Mouse (Mus musculus) urinary bladder, postnatal 4 days (tissue): ENCODE measurements around the gene Grhpr.
"Not testable (repeated sequence)": the region's sequence is repeated elsewhere in the genome, so short reads cannot be mapped to it uniquely, and the experiment has no call there.

Experiments
- DNase-seq, 2 experiments: peaks; one replicate each; pipeline ENCODE4 v3.0.0; 2021 to 2022; ENCODE audit warnings: low spot score in 2 of 2

Gene Grhpr

GRCm38 (mm10) chr4:44974331-44974730 lies 6.9 kb upstream of the Grhpr start:
- DNase-seq = no peak

DNA sequence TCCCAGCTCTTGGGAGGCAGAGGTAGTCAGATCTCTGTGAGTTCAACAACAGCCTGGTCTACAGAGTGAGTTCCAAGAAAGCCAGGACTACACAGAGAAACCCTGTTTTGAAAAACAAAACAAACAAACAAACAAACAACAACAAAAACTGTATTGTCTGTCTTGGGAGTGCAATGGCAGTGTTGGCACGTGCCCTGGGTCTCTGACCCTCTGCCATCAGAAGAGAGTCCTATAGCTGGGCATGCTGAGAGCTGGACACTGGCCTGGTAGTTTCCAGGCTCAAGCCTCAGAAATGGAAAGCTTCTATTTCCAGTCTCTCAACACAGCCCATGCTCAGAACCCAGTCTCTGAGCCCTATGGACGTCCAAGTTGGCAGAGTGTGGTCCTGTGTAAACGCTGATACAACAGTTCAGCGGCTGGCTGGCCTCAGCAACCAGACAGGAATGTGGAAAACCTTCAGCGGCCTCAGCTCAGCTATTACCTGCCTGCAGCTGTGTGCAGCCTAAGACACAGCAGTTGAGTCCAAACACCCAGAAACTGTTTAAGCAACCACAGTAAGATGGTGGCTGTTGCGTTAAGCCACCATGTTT lies 5.1 kb upstream of the Grhpr start:
- no peak for DNase-seq

GRCm38 (mm10) chr4:44976921-44977710 lies 4.1 kb upstream of the Grhpr start:
- no peak for DNase-seq

GRCm38 (mm10) chr4:44978175-44978574 lies 3.0 kb upstream of the Grhpr start:
- DNase-seq = no peak

DNA sequence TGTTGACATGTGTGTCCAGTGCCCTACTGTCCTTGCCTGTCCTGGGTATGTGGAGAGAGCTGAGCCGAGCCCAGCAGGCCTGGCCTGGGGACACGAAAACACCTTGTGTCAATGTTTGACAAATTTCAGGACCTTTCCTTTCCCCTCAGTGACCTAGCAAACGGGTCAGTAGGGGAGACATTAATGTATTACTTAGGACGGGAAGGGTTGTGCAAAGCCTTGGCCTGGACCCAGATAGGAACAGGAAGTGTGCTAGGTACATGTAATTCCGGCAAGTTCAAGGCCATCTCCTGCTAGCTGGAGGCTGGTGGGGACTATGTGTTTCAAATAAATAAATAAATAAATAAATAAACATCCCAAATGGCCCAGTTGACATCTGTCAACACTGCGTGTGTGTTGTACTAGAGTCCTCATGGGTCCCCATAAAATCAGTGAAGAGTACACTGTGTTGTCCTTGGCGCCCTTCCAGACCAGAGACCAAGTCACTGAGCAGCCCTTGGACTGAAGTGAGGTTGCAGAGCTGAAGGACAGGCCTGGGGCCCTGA lies 1.3 kb upstream of the Grhpr start:
- DNase-seq = no peak

GRCm38 (mm10) chr4:44981974-44982287 lies 736 bp downstream of the Grhpr start:
- no peak for DNase-seq

DNA sequence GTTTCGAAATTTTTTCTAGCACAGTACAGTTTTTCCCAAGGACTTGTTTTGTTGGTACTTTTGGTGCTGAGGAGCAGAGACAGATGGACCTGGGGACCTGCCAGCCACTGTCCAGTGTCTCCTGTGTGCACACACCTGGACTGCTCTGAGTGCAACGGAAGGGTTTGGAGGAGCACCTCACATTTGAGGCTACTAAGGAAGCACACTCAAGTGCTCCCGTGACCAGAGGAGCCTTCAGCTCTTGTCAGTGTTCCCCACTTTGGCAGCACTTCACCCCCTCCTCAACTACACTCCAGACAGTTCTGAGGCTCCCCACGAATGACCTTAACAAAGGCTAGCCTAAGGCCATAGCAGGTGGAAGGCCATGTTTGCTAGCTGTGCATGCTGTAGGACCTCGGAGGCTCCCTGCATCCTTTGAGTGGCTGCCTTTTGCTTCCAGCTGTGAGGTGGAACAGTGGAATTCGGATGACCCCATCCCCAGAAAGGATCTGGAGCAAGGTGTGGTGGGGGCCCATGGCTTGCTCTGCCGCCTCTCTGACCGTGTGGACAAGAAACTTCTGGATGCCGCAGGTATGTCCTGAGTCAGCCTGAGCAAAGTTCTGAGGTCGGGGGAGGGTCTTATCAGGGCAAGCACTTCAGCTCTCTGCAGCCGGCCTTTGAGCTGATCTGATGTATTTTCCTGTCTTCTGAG lies 1.4 kb downstream of the Grhpr start:
- DNase-seq = no peak

- no peak for DNase-seq
These were observed 2.0 kb downstream of the Grhpr start for GRCm38 (mm10) chr4:44983131-44983740.

- no peak for DNase-seq
These were observed 9.4 kb downstream of the Grhpr start for GRCm38 (mm10) chr4:44990560-44990959.

GRCm38 (mm10) chr4:44992330-44992729 lies 11.1 kb downstream of the Grhpr start:
- DNase-seq = not testable (repeated sequence)

DNA sequence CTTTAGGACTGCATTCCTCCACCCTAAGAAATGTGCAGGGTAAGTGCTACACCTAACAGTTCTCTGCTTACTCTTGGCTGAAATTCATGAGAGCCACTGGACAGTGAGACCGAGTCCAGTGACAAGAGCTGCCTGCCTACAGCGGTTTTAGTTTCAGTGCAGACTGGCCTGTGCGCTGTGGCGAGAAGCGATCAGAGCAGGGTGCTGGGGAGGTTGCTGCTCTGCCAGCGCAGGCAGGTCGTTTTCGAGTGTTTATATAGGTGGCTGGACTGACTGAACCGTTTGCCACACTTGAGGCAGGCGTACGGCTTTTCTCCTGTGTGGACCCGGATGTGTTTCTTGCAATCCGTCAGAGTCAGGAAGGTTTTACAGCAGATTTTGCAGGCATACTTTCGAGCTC lies 12.0 kb downstream of the Grhpr start:
- DNase-seq = not testable (repeated sequence)

DNA sequence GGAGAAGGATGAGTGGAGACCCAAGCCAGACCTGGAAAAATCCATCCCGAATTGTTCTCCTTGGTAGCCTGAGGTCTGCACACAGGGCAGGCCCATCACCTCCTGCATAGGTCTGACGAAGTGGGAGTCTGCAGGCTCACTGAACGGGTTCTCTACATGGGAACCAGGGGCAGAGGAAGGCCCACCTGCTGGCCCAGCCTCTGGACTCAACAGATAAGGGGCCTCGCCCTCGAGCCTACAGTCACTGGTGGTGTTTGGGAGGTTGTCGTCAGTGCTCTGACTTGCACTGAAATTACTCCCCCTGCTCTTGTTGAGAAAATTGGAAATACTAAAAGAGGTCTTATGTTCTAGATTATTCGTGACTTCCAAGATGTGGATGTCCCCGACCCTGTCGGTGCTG lies 12.7 kb downstream of the Grhpr start:
- DNase-seq = no peak

DNA sequence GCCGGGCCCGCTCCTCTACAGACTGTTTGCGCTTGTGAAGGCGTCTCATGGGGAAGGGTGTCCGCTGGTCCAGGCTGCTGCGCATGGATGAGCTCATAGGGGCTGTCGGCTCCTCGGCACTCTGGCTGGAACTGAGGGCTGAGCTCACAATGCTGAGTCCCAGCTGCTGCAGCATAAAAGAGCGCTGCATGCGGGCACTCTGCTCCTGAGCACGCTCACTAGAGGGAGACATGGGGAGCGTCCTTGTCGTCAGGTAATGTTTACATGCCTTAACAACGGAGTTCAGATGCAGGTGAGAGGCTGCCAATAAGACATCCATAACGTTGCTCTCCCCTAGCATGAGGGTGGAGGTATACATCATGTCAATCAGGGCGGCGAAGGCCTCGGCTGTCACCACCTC lies 13.6 kb downstream of the Grhpr start:
- DNase-seq = no peak

DNA sequence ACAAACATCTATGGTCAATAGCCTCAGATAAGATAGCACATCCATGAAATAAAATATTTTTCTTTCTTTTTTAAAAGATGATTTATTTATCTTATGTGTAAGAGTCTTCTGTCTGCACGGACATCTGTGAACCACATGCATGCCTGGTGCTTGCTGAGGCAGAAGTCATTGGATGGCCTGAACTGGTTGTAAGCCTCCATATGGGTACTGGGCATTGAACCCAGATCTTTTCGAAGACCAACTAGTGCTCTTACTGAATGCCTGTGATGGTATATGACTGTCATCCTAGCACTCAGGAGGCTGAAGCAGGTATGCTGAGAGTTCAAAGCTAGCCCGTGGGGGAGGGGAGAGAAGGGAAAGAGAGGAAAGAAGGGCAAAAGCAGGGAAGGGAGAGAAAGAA lies 16.9 kb downstream of the Grhpr start:
- no peak for DNase-seq

DNA sequence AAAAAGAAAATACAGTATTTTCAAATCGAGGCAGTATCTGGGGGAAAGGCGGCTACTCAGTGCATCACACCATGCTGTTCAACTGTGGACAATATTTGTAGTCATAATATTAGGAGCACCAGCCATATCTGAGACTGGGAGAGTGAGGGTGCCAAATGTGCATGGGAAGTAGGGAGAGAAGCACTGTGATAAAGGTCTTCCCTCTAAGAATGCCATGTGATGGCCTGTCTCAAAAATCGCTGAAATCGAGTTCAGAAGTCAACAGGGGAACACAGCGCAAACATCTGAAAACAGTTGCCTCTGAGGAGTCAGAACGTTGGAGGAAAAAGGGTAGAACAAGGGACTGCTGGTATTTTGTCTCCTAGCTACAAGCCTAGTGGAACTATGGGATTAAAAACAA lies 18.8 kb downstream of the Grhpr start:
- DNase-seq = no peak

GRCm38 (mm10) chr4:45005452-45005851 lies 24.3 kb downstream of the Grhpr start:
- no peak for DNase-seq

- no peak for DNase-seq
These were observed 29.7 kb downstream of the Grhpr start for GRCm38 (mm10) chr4:45010806-45011415.

DNA sequence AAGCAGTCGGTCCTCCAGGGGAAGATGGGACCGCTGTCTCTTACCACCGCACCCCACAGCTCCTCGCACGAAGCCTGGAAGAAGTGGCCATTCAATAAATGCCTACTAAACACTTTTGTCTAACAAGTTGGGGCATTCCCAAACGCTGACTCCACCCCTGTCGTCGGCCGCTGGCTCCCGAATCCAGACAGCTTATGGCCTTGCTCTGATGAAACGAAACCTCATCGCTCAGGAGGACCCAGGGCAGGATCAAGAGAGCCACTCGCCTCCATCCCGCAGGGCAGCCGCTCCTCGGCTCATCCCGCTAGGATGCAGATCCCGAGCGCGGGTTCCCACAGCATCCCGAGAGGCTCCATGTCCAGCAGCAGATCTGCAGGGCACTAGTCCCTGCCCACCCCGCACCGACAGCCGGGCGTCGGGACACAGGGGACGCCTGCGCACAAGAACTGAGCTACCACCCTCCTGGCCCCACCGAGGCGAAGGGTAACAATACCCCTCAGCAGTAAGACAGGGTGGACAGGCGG lies 30.4 kb downstream of the Grhpr start:
- peak; percentile 62 to 70 for DNase-seq

DNA sequence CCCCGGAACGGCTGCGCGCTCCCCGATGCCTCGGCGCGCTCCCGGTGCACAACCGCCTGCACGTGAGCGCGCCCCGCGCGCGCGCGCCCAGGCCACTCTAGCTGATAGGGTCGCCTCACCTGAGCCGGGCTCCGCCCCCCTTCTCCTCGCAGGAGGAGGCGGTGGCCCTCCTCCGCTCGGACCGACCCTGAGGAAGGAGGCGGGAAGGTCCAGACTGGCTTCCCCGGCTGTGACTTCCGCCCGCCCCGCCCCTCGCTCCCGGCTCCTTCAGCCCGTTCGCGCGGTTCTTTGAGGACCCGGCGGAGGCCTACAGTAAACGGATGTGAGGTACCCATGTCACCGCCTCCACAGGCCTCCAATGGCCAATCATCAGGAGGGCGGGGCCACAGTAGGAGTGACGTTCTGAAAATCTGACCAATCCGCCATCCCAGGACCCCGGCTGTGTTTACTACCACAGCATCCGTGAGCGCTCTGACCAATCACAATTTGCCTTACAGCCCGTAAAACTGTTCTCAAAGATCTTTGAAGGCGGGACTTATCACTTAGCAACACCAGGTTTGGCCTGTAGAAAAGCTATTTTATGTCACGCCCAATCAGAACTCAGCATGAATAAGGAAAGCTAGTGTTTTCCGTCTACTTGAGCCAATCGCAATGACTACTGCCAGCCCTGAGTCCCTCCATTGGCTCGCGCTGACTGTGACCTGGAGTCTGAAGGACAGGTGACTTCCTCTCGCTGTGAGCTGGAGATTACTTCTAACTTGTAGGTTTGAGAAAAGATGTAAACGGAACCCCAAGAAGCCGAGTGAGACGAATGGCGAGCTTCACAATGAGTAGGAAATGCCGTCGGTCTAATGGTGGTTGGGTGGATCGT lies 31.1 kb downstream of the Grhpr start, which contains the start of gene Zbtb5:
Gene Zbtb5 (minus strand): TSS at position 308 of the 871 bp plus-strand sequence.
- DNase-seq = peak; percentile 99

DNA sequence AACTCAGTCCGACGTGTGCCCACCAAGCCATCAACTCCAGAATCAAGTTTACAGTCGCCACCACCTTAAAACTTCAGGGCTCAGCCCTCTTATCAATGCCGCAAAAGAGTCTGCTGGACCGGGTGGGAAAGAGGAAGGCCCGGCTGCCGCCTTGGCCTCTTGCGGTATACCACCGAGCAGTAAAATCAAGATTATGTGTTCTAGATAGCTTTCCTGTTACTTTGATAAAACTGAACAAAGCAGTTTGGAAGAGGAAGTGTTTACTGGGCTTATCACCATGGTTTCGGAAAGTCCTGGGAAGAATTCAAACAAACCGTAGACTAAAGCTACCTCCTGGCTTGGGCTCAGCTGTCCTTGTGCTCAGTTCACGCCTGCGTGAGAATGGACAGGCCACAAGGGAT lies 31.8 kb downstream of the Grhpr start:
- no peak for DNase-seq

DNA sequence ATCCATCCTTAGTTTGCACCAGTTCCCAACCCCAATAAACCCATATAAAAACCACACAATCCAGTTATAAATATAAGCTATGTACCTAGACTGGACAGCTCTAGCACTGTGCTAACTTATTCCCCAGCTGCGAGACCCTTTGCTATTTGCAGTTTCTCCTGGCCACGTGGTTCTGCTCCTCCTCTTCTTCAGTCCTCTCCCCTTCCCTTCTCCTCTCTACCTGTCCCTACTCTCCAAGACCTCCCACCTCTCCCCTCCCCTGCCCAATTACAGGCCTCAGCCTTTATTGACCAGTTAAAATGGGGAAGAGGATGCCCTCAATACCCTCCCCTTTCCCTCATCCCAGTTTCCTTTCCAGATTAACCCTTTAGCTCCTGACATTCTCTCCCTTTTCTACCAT lies 32.3 kb downstream of the Grhpr start:
- no peak for DNase-seq
